Mouse (Mus musculus) heart, embryonic 13.5 days (tissue): ENCODE measurements around the gene Zfp639. TPM values are rescaled to one million over a fixed set of nuclear protein-coding genes. Genes with fewer than 3 reads are reported as not detected.
A peak's percentile ranks its signal among the peaks of the same experiment; 100 is the strongest.

Experiments used
- ATAC-seq: fragments of 200-750 bp; cut with Nextera tagmentation; 2 replicates; pipeline ENCODE4 v1.8.0; 2017; ENCODE audit warnings: moderate TSS enrichment; ENCODE audit not compliant: insufficient number of reproducible peaks, low FRiP score, low TSS enrichment; ENCODE audit errors: extremely low read depth
- H3K27ac ChIP-seq: fragments of 300-500 bp; sonication (generic); replicated peaks from 2 replicates; pipeline ENCODE4 v1.5.1; 2015; ENCODE audit warnings: moderate library complexity, mild to moderate bottlenecking, inconsistent platforms
- H3K27me3 ChIP-seq: fragments of 300-500 bp; sonication (generic); replicated peaks from 2 replicates; pipeline ENCODE4 v1.6.1; 2015; ENCODE audit warnings: mild to moderate bottlenecking, inconsistent platforms
- H3K36me3 ChIP-seq: fragments of 300-500 bp; sonication (generic); 2 replicates; pipeline ENCODE4 v1.6.1; 2015; ENCODE audit warnings: mild to moderate bottlenecking, inconsistent platforms
- H3K4me1 ChIP-seq: fragments of 300-500 bp; sonication (generic); 2 replicates; pipeline ENCODE4 v1.6.1; 2015; ENCODE audit warnings: inconsistent platforms
- H3K4me2 ChIP-seq: fragments of 300-500 bp; sonication (generic); 2 replicates; pipeline ENCODE4 v1.6.1; 2015; ENCODE audit warnings: inconsistent platforms, mild to moderate bottlenecking, moderate library complexity
- H3K4me3 ChIP-seq: fragments of 300-500 bp; sonication (generic); 2 replicates; pipeline ENCODE4 v1.5.1; 2015; ENCODE audit warnings: moderate library complexity, mild to moderate bottlenecking, inconsistent platforms
- H3K9ac ChIP-seq: fragments of 300-500 bp; sonication (generic); 2 replicates; pipeline ENCODE4 v1.6.1; 2015; ENCODE audit warnings: inconsistent platforms, mild to moderate bottlenecking, moderate library complexity
- H3K9me3 ChIP-seq: fragments of 300-500 bp; sonication (generic); 2 replicates; pipeline ENCODE4 v1.6.1; 2016; ENCODE audit warnings: inconsistent platforms
- WGBS: fragments of 180-500 bp; shearing (Covaris S2); methylation state at CpG from one replicate; pipeline ENCODE4 v1.1.7; 2015; ENCODE audit warnings: mixed read lengths; 5-methylcytosine and 5-hydroxymethylcytosine counted together
- polyA plus RNA-seq: library from polyadenylated mRNA; unstranded; fragments of >200 nt; fragmentation: Nextera tagmentation; extraction: Ambion mirVana; gene quantifications from 2 replicates; pipeline ENCODE4 v1.2.1, GENCODE M21; 2015

The Zfp639 gene
- polyA plus RNA-seq, 1 experiment from 2014 or later: 23.7 TPM

DNA sequence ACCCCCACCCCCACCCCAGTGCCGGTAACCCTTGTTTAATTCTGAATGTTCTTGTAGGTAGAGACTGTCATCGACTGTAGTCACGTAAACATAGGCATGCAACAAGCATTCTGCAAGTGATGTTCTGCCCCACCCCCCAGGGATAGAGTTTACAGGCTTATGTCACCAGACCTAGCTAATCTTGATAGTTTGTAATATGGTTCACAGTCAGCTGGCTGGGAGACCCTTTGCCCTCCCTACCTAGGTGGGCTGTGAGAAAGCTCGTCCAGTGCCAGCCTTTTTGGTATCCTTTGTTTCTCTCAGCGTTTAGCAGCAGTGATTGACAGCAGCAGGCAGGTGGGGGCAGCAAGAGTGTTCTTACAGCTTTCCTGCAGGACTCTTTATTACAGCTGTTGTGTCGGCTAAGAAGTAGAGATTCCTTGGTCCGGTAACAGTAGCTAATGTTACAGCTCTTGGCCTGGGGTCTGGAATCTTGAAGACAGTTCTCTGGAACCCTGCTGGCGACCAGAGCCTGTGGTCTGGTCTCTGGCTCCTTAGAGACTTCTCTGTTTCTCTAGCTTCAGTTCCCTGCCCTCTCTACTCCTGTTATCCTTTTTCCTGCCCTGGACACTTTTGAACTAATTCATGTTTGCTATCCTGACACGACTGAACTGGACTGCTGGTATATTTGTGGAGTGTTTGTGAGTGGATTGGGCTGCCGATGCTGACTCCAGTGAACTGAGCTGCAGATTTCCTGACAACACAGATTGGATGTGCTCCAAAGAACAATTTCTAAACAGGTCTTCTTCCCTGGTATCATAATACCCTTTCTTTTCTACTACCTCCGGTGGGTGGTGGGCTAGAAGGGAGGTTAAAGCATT lies 3.5 kb upstream of the Zfp639 start:
- no peak overlapping the region for H3K4me3 ChIP-seq
- no peak overlapping the region for H3K4me2 ChIP-seq
- no peaks in the 10 kb centered on the region for H3K27me3 ChIP-seq
- no peak overlapping the region for H3K27ac ChIP-seq
- no peaks in the 10 kb centered on the region for H3K9me3 ChIP-seq
- ATAC-seq: no peak
- H3K4me1 ChIP-seq: peaks cover 18% of the 10 kb centered on the region
- WGBS: 63% methylated on average over 11 of the region's 11 CpGs
- no peak overlapping the region for H3K9ac ChIP-seq
- H3K36me3 ChIP-seq: no peaks in the 10 kb centered on the region

DNA sequence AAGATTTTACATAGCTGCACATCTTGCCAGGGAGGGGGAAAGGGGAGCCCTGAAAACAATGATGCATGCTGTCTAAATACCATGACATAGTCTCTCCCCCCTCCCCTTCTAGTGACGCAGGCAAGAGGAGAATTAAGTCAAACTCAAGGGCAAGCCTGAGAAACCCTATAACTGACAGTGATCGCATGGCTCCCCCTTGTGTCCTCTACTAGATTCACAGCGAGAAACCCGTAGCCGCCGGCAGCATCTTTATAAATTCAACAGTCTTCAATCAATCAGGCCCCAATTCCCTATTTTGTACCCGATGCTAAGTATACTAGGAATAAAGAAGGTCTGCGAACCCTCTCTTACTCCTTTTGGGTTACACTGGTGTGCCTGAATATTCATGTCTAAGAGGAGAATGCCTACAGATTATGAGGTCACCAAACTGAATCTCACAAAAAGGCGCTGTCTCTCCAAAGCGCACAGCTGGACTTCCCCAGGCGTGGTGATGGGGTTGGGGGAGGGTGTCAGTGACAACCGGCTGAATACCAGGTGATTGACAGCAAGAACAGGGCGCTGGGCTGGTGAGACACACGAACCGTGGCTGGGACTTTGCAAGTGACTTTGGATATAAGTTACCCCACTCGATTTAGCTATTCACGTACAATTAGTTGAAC lies 1.3 kb upstream of the Zfp639 start:
- Histone ChIP-seq H3K4me2 (peak overlapping the region; percentile 79), H3K4me1 (peaks cover 36% of the 10 kb centered on the region), H3K27me3 (no peaks in the 10 kb centered on the region), H3K9me3 (no peaks in the 10 kb centered on the region), H3K27ac (no peak overlapping the region), H3K9ac (peak overlapping the region; percentile 75), H3K36me3 (peaks cover 7% of the 10 kb centered on the region; the same call in 1 of the 2 replicates), H3K4me3 (peak overlapping the region; percentile 85)
- ATAC-seq: no peak
- 3% methylated on average over 17 of the region's 17 CpGs for WGBS

- H3K4me3 ChIP-seq: peak overlapping the region; percentile 85
- H3K9me3 ChIP-seq: no peaks in the 10 kb centered on the region
- peaks cover 21% of the 10 kb centered on the region for H3K36me3 ChIP-seq
- H3K27me3 ChIP-seq: no peaks in the 10 kb centered on the region
- H3K27ac ChIP-seq: peak overlapping the region; percentile 91
- peak; percentile 94 for ATAC-seq
- peak overlapping the region; percentile 95 for H3K9ac ChIP-seq
- H3K4me1 ChIP-seq: peaks cover 36% of the 10 kb centered on the region
- H3K4me2 ChIP-seq: peak overlapping the region; percentile 79
- under 1% methylated on average over 65 of the region's 69 CpGs for WGBS
Observed at GRCm38 (mm10) chr3:32510375-32511190, 524 bp downstream of the Zfp639 start.

- H3K27ac ChIP-seq: peak overlapping the region; percentile 91
- H3K4me3 ChIP-seq: peak overlapping the region; percentile 85
- 4% methylated on average over 13 of the region's 13 CpGs for WGBS
Observed at GRCm38 (mm10) chr3:32511191-32511550, 1.1 kb downstream of the Zfp639 start.

GRCm38 (mm10) chr3:32512686-32513284 lies 2.7 kb downstream of the Zfp639 start:
- ATAC-seq: no peak
- Histone ChIP-seq H3K9me3 (no peaks in the 10 kb centered on the region), H3K27me3 (no peaks in the 10 kb centered on the region), H3K4me2 (no peak overlapping the region), H3K9ac (no peak overlapping the region), H3K4me1 (peaks cover 36% of the 10 kb centered on the region), H3K36me3 (peaks cover 42% of the 10 kb centered on the region), H3K27ac (no peak overlapping the region), H3K4me3 (no peak overlapping the region)
- 79% methylated on average over 7 of the region's 7 CpGs for WGBS

More at GRCm38 (mm10) chr3:32511191-32511550, 1.1 kb downstream of the Zfp639 start:
- H3K27me3 ChIP-seq: no peaks in the 10 kb centered on the region
- H3K4me2 ChIP-seq: peak overlapping the region; percentile 79
- peaks cover 27% of the 10 kb centered on the region for H3K36me3 ChIP-seq
- peak overlapping the region; percentile 95 for H3K9ac ChIP-seq
- no peak for ATAC-seq
- H3K4me1 ChIP-seq: peaks cover 36% of the 10 kb centered on the region
- H3K9me3 ChIP-seq: no peaks in the 10 kb centered on the region

- no peaks in the 10 kb centered on the region for H3K27me3 ChIP-seq
- no peak overlapping the region for H3K4me2 ChIP-seq
- H3K4me1 ChIP-seq: peaks cover 36% of the 10 kb centered on the region
- no peak overlapping the region for H3K27ac ChIP-seq
- no peak overlapping the region for H3K9ac ChIP-seq
- no peak overlapping the region for H3K4me3 ChIP-seq
- H3K36me3 ChIP-seq: peaks cover 49% of the 10 kb centered on the region
- H3K9me3 ChIP-seq: no peaks in the 10 kb centered on the region
- ATAC-seq: no peak
Observed at GRCm38 (mm10) chr3:32513528-32513927, 3.5 kb downstream of the Zfp639 start.

GRCm38 (mm10) chr3:32527181-32527580 lies 17.1 kb downstream of the Zfp639 start:
- H3K27ac ChIP-seq: no peak overlapping the region
- peaks cover 16% of the 10 kb centered on the region for H3K4me1 ChIP-seq
- ATAC-seq: no peak
- H3K36me3 ChIP-seq: peaks cover 40% of the 10 kb centered on the region
- H3K27me3 ChIP-seq: no peaks in the 10 kb centered on the region
- H3K9ac ChIP-seq: no peak overlapping the region
- H3K4me3 ChIP-seq: no peak overlapping the region
- WGBS: 89% methylated on average over 4 of the region's 4 CpGs
- no peak overlapping the region for H3K4me2 ChIP-seq
- H3K9me3 ChIP-seq: peaks cover 10% of the 10 kb centered on the region

DNA sequence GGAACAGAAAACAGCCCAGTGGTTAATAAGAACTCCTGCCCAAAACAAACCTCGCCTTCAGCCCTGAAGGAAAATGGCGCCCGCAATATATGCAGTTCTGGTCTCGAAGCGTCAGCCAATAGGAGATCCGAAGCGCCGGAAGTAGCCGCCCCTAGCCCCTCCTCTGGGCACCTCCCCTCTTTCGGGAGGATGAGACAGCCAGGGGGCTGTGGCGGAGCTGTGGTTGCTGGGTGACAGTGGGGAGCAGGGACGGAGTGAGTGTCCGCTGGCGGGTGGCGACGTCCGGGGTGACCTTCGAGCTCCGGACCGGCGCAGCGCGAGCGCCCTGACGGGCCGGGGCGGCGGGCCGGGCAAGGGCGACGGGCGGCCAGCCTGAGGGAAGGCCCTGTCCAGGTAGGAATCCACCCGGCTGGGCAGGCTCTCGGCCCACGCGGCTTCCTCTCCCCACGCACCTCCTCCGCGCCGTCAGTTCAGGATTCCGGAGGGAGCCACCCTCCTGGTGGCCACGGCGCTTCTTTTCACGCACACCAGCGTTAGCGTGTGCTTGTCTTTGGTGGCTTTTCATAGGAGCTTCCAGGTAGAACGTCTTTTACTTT lies 19.3 kb downstream of the Zfp639 start, which contains the start of gene Mfn1:
Mfn1 (plus strand) TSS at position 163 of the 596 bp plus-strand sequence.
- H3K4me1 ChIP-seq: peaks cover 17% of the 10 kb centered on the region
- peaks cover 40% of the 10 kb centered on the region for H3K36me3 ChIP-seq
- under 1% methylated on average over 47 of the region's 47 CpGs for WGBS

DNA sequence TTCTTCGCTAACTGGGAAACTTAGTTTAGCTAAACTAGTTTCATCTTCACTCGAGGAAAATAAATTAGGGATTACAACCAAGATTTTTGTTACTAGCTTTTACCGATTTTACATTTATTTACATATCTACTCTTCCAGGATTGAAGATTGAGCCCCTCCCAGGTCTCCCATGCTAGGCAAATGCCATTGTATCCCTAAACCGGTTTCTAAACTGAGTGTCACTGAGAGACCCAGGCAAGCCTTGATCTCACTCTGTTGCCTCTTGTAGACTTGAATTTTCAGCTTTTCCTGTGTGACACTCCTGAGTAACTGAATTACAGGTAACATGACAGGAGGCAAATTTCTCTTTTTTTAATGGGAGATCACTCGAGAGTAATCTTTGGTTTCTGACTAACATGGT lies 20.0 kb downstream of the Zfp639 start:
- no peak for ATAC-seq
- peak overlapping the region; percentile 72 for H3K4me3 ChIP-seq
- H3K4me2 ChIP-seq: peak overlapping the region; percentile 67
- no peaks in the 10 kb centered on the region for H3K27me3 ChIP-seq
- H3K27ac ChIP-seq: peak overlapping the region; percentile 87
- H3K36me3 ChIP-seq: peaks cover 43% of the 10 kb centered on the region
- WGBS: 10% methylated on average over 5 of the region's 5 CpGs
- peak overlapping the region; percentile 91 for H3K9ac ChIP-seq
- peaks cover 17% of the 10 kb centered on the region for H3K4me1 ChIP-seq
- H3K9me3 ChIP-seq: peaks cover 10% of the 10 kb centered on the region

More for the DNA sequence above, 19.3 kb downstream of the Zfp639 start, which contains the start of gene Mfn1:
- peak within 1 kb of the TSS; percentile 91 for H3K9ac ChIP-seq
- H3K9me3 ChIP-seq: peaks cover 10% of the 10 kb centered on the region
- H3K4me3 ChIP-seq: peak within 1 kb of the TSS; percentile 72
- H3K27ac ChIP-seq: peak within 1 kb of the TSS; percentile 87
- H3K27me3 ChIP-seq: no peaks in the 10 kb centered on the region
- ATAC-seq: peak; percentile 98
- H3K4me2 ChIP-seq: peak within 1 kb of the TSS; percentile 67

GRCm38 (mm10) chr3:32535692-32536091 lies 25.6 kb downstream of the Zfp639 start:
- Histone ChIP-seq H3K9ac (no peak overlapping the region), H3K27ac (no peak overlapping the region), H3K4me2 (no peak overlapping the region), H3K4me1 (peaks cover 19% of the 10 kb centered on the region), H3K36me3 (peaks cover 89% of the 10 kb centered on the region), H3K27me3 (no peaks in the 10 kb centered on the region), H3K9me3 (no peaks in the 10 kb centered on the region), H3K4me3 (no peak overlapping the region)
- no peak for ATAC-seq
- whole genome bisulfite sequencing: 40% methylated on average over 1 of the region's 1 CpGs
